Mouse (Mus musculus) forebrain, embryonic 14.5 days (tissue): ENCODE results near the gene Adamtsl4. TPM values are rescaled to one million over a fixed set of nuclear protein-coding genes. Genes with fewer than 3 reads are reported as not detected.
A peak's percentile ranks its signal among the peaks of the same experiment; 100 is the strongest.

ENCODE experiments used
- ATAC-seq: fragments of 200-750 bp; cut with Nextera tagmentation; 2 replicates; pipeline ENCODE4 v1.8.0; 2017; ENCODE audit warnings: mild to moderate bottlenecking, moderate library complexity
- DNase-seq: peaks from one replicate; pipeline ENCODE4 v3.0.0-alpha.2; 2015; ENCODE audit warnings: low spot score
- H3K27ac ChIP-seq: fragments of 300-500 bp; sonication (generic); 2 replicates; pipeline ENCODE4 v1.5.1; 2014; ENCODE audit warnings: low read depth, mild to moderate bottlenecking, control low read depth, low read length, moderate library complexity
- H3K27me3 ChIP-seq: fragments of 300-500 bp; sonication (generic); replicated peaks from 2 replicates; pipeline ENCODE4 v1.6.1; 2014; ENCODE audit warnings: low read length, control low read depth, mixed read lengths; ENCODE audit not compliant: control insufficient read depth, insufficient read depth
- H3K36me3 ChIP-seq: fragments of 300-500 bp; sonication (generic); 2 replicates; pipeline ENCODE4 v1.6.1; 2014; ENCODE audit warnings: low read length, control low read depth; ENCODE audit not compliant: control insufficient read depth, insufficient read depth
- H3K4me1 ChIP-seq: fragments of 300-500 bp; sonication (generic); 2 replicates; pipeline ENCODE4 v1.6.1; 2014; ENCODE audit warnings: antibody characterized with exemption, low read length, control low read depth; ENCODE audit not compliant: control insufficient read depth, insufficient read depth
- H3K4me2 ChIP-seq: fragments of 300-500 bp; sonication (generic); 2 replicates; pipeline ENCODE4 v1.6.1; 2014; ENCODE audit warnings: mild to moderate bottlenecking, control low read depth, low read length
- H3K4me3 ChIP-seq: fragments of 300-500 bp; sonication (generic); 2 replicates; pipeline ENCODE4 v1.5.1; 2014; ENCODE audit warnings: low read depth, low read length, control low read depth
- H3K9ac ChIP-seq: fragments of 300-500 bp; sonication (generic); 2 replicates; pipeline ENCODE4 v1.6.1; 2014; ENCODE audit warnings: mild to moderate bottlenecking, low read length, control low read depth, moderate library complexity
- H3K9me3 ChIP-seq: fragments of 300-500 bp; sonication (generic); replicated peaks from 2 replicates; pipeline ENCODE4 v1.6.1; 2016; ENCODE audit warnings: low read length, control low read depth, mixed read lengths; ENCODE audit not compliant: control insufficient read depth
- WGBS: fragments of 180-500 bp; shearing (Covaris S2); extraction: QIAGEN DNeasy Blood & Tissue Kit; methylation state at CpG from one replicate; pipeline ENCODE4 v1.1.7; 2014; 5-methylcytosine and 5-hydroxymethylcytosine counted together
- polyA plus RNA-seq: library from polyadenylated mRNA; unstranded; fragments of >200 nt; fragmentation: Nextera tagmentation; extraction: Ambion mirVana; gene quantifications from 2 replicates; pipeline ENCODE4 v1.2.1, GENCODE M21; 2014

Gene Adamtsl4
- polyA plus RNA-seq, 1 experiment from 2014 or later, result 0.13 TPM

DNA sequence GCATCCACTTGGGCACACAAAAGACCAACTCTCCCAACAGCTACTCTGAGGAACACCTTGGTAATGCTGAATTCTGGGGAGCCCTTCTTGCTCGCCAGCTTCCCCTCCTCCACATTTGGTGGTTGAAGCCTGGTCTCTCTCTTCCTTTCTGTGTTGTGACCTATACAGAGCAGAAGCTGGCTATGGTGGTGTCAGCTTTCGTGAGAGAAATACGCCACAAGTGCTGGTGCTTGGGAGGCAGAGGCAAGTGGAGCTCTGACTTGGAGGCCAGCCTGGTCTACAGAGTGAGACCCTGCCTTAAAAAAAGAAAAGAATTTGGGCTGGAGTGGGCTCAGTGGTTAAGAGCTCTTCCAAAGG lies 18.4 kb downstream of the Adamtsl4 start:
- DNase-seq (no peak), ATAC-seq (no peak)
- Histone ChIP-seq H3K9me3 (no peaks in the 10 kb centered on the region), H3K27ac (0 out of 2 replicates have a peak overlapping the region, but pooled peaks have one; percentile 77), H3K9ac (no peak overlapping the region), H3K36me3 (peaks cover 34% of the 10 kb centered on the region), H3K4me1 (peaks cover 9% of the 10 kb centered on the region; the same call in 1 of the 2 replicates), H3K4me3 (no peak overlapping the region), H3K27me3 (no peaks in the 10 kb centered on the region), H3K4me2 (no peak overlapping the region)
- WGBS, result 89% methylated on average over 3 of the region's 3 CpGs

DNA sequence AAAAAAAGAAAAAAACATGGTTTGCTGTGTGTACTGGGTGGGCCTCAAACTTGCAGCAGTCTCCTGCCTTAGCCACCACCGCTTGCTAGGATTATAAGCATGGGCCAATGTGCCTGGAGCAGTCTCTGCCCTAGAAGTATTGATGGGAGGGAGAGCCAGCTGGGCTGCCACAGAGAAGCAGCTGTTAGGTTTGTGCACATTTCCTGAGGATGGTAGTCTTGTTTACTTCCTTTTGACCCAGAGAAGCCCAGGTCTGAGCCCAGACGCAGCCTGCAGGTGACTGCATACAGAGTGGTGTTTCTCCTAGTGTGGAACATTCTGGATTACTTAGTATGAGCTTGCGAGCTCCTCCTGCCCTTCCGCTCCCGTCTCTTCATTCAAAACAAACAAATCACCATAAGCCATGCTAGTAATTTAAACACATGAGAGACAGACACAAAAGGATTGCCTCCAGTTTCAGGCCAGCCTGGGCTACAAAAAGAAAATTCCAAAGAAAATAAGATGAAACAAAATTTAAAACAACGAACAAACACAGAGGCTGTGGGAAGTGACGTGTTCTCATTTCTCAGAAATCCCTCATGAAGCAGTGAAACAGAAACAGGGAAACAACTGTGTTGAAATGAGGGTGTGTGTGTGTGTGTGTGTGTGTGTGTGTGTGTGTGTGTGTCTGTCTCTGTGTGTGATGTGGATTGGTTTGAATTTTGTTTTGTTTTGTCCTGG lies 19.0 kb downstream of the Adamtsl4 start:
- no peaks in the 10 kb centered on the region for H3K27me3 ChIP-seq
- H3K9ac ChIP-seq, result no peak overlapping the region
- H3K4me3 ChIP-seq, result no peak overlapping the region
- peaks cover 37% of the 10 kb centered on the region for H3K36me3 ChIP-seq
- H3K4me1 ChIP-seq, result peaks cover 9% of the 10 kb centered on the region; the same call in 1 of the 2 replicates
- no peak for DNase-seq
- peak overlapping the region; percentile 77; the same call in 1 of the 2 replicates for H3K27ac ChIP-seq
- WGBS, result 86% methylated on average over 7 of the region's 7 CpGs
- no peak overlapping the region for H3K4me2 ChIP-seq
- no peaks in the 10 kb centered on the region for H3K9me3 ChIP-seq
- no peak for ATAC-seq

DNA sequence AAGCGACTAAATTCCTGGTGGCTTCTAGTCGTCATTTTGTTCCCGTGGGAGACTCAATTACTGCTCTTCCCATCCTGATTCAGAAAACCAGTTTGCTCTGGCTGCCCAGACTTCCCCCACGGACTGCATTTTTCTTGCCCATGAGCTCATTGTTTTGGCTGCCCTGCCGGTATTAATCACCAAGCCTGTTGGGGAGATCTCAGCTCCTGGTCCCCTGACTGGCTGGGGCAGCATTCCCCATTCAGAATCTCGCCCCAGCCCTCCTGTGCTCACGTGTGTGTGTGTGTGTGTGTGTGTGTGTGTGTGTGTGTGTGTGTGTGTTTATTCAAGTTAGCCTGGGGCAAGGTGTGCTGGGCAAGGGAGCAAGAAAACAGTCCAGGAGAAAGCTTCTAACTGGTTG lies 19.7 kb downstream of the Adamtsl4 start:
- Histone ChIP-seq H3K4me2 (peak overlapping the region; percentile 25; the same call in 1 of the 2 replicates), H3K9ac (peak overlapping the region; percentile 37; the same call in 1 of the 2 replicates), H3K9me3 (no peaks in the 10 kb centered on the region), H3K4me3 (no peak overlapping the region), H3K4me1 (peaks cover 9% of the 10 kb centered on the region; the same call in 1 of the 2 replicates), H3K36me3 (peaks cover 37% of the 10 kb centered on the region), H3K27ac (peak overlapping the region; percentile 77), H3K27me3 (no peaks in the 10 kb centered on the region)
- ATAC-seq (peak; percentile 77), DNase-seq (peak; percentile 82)
- WGBS, result 13% methylated on average over 7 of the region's 7 CpGs

DNA sequence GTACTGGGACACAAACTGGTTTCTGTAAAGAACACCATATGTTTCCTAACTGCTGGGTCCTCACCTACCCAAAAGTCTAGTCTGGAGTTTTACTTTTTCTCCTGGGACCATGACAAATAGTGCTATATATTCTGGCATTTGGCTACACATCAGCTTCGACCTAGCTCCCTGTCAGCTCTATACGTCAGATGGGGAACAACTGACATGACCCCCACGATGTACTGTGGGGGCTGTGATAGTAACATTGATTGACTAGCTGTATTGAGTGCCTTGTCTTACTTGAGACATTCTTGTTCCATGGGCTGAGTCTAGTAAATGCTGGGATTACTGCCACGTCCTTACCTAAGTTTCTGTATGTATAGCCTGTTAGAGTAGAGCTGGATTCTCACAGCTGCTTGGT lies 20.2 kb downstream of the Adamtsl4 start:
- H3K4me2 ChIP-seq, result peak overlapping the region; percentile 25; the same call in 1 of the 2 replicates
- peak; percentile 43 for ATAC-seq
- no peak overlapping the region for H3K4me3 ChIP-seq

DNA sequence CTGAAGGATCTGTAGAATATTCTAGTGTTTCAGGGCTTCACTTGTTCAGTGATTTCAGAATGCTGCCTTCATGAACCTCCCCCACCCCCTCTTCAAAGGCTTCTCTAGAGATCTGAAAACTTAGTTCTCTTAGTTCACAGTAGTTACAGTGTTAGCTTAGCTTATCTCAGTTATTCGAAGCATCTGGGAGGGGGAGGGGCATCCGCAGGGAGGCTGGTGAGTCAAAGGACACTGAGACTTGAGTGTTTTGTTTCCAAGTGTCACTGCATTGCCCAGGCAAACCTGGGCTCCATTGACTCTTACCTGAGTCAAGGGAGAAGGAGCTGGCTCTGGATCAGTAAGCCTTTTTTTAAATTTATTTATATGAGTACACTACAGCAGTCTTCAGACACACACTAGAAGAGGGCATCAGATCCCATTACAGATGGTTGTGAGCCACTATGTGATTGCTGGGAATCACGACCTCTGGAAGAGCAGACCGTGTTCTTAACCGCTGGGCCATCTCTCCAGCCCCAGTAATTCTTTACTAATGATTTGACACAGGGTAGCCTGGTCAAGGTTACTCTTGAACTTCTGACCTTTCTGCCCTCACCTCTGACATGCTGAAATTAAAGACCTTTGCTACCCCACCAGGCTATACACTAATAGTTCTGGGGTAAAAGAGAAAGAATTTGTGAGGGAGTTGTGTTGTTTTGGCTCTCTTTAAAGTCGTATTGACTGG lies 21.4 kb downstream of the Adamtsl4 start:
- Histone ChIP-seq H3K27me3 (no peaks in the 10 kb centered on the region), H3K4me3 (no peak overlapping the region), H3K36me3 (peaks cover 49% of the 10 kb centered on the region), H3K9ac (no peak overlapping the region), H3K27ac (no peak overlapping the region), H3K9me3 (no peaks in the 10 kb centered on the region), H3K4me1 (peaks cover 21% of the 10 kb centered on the region), H3K4me2 (no peak overlapping the region)
- 87% methylated on average over 6 of the region's 6 CpGs for WGBS
- DNase-seq, result no peak
- ATAC-seq, result no peak

More for the DNA sequence above, 20.2 kb downstream of the Adamtsl4 start:
- Histone ChIP-seq H3K27ac (peak overlapping the region; percentile 77), H3K9me3 (no peaks in the 10 kb centered on the region), H3K27me3 (no peaks in the 10 kb centered on the region), H3K9ac (peak overlapping the region; percentile 37; the same call in 1 of the 2 replicates), H3K36me3 (peaks cover 40% of the 10 kb centered on the region), H3K4me1 (peaks cover 12% of the 10 kb centered on the region; the same call in 1 of the 2 replicates)
- DNase-seq, result no peak
- WGBS, result 34% methylated on average over 4 of the region's 4 CpGs

DNA sequence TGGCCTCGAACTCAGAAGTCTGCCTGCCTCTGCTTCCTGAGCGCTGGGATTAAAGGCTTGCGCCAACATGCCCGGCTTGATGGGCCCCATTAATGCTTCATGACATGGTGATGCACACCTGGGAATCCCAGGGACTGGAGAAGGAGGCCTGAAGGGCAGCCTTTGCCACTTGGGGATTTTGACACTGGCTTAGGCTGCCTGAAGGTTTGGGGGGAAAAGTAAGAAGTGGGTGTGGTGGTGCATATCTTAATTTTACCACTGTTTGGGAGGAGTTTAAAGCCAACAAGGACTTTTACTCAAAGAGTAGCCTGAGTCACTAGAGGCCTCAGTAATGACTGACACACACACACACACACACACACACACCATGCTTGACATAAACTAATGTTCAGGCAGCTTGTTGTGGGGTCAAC lies 22.8 kb downstream of the Adamtsl4 start:
- Histone ChIP-seq H3K36me3 (peaks cover 62% of the 10 kb centered on the region), H3K4me1 (peaks cover 31% of the 10 kb centered on the region)
- WGBS, result 89% methylated on average over 4 of the region's 4 CpGs

DNA sequence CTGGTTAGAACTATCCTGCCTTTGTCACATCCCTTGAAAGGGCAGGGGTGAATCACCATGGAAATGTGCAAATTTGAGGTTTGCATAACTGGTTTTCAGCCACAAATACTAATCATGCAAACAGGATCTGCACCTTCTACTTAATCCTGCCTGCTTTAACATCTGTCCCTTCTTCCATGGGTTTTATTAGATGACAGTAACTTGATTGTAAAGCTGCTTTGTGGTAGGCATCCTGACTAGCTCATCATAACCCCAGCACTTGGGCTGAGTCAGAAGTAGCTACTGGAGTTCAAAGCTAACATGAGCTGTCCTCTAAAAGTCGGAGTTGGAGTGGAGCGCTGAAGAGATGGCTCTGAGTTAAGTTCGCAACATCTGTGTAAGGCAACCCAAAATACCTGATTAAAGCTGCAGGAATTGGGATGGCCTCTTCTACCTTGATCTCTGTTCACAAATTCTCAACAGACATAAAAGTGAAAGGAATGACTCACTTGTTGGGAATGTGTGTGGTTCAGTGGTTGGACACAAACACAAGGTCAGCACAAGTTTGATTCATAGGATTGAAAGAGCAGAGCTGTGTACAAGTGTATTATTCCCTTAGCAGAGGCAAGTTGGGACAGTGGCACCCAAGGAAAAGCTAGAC lies 23.6 kb downstream of the Adamtsl4 start:
- Histone ChIP-seq H3K27ac (no peak overlapping the region), H3K4me3 (no peak overlapping the region), H3K4me1 (peaks cover 31% of the 10 kb centered on the region), H3K9me3 (no peaks in the 10 kb centered on the region), H3K9ac (no peak overlapping the region), H3K36me3 (peaks cover 58% of the 10 kb centered on the region), H3K27me3 (no peaks in the 10 kb centered on the region), H3K4me2 (no peak overlapping the region)
- ATAC-seq (no peak), DNase-seq (no peak)
- 93% methylated on average over 3 of the region's 3 CpGs for WGBS

More for the DNA sequence above, 22.8 kb downstream of the Adamtsl4 start:
- no peaks in the 10 kb centered on the region for H3K27me3 ChIP-seq
- no peak overlapping the region for H3K9ac ChIP-seq
- no peak overlapping the region for H3K4me2 ChIP-seq
- H3K27ac ChIP-seq, result no peak overlapping the region
- no peaks in the 10 kb centered on the region for H3K9me3 ChIP-seq
- H3K4me3 ChIP-seq, result no peak overlapping the region
- DNase-seq (no peak), ATAC-seq (no peak)

DNA sequence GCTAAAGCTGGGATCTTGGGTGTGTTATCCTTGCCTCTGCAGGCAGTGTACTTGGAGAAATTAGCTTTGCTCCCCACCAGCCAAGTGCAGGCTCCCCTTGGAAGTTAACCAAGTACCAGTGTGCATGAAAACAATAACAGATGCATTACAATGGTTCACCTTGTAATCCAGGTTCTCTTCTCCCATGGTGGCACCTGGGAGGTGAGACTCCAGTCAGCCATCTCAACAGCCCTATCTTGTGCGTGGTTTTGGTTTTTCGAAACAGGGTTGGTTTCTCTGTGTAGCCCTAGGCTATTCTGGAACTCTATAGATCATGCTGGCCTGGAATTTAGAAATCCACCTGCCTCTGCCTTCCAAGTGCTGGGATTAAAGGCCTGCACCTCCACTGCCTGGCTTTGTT lies 24.2 kb downstream of the Adamtsl4 start:
- Histone ChIP-seq H3K9ac (no peak overlapping the region), H3K36me3 (peaks cover 58% of the 10 kb centered on the region), H3K4me3 (no peak overlapping the region), H3K27ac (no peak overlapping the region), H3K4me1 (peaks cover 31% of the 10 kb centered on the region), H3K9me3 (no peaks in the 10 kb centered on the region), H3K27me3 (no peaks in the 10 kb centered on the region), H3K4me2 (no peak overlapping the region)
- no peak for DNase-seq
- no peak for ATAC-seq
- WGBS, result 88% methylated on average over 2 of the region's 2 CpGs
